Mouse (Mus musculus) thymus, postnatal 4 days (tissue): ENCODE measurements around the gene Bphl.
A peak's percentile ranks its signal among the peaks of the same experiment; 100 is the strongest.
"Not testable (repeated sequence)": the region's sequence is repeated elsewhere in the genome, so short reads cannot be mapped to it uniquely, and the experiment has no call there.

Experiments used
- DNase-seq: peaks from one replicate; pipeline ENCODE4 v3.0.0; 2021

Gene Bphl

GRCm38 (mm10) chr13:34053673-34054282 lies 16.4 kb downstream of the Bphl start:
- no peak for DNase-seq

GRCm38 (mm10) chr13:34054391-34054790 lies 17.0 kb downstream of the Bphl start:
- DNase-seq, result no peak

GRCm38 (mm10) chr13:34054983-34055382 lies 17.6 kb downstream of the Bphl start:
- DNase-seq, result no peak

GRCm38 (mm10) chr13:34057252-34057651 lies 19.9 kb downstream of the Bphl start:
- no peak for DNase-seq

- DNase-seq, result no peak
Measured at GRCm38 (mm10) chr13:34060061-34060460, 22.7 kb downstream of the Bphl start.

GRCm38 (mm10) chr13:34062466-34062865 lies 25.1 kb downstream of the Bphl start:
- no peak for DNase-seq

- no peak for DNase-seq
Measured at GRCm38 (mm10) chr13:34066351-34066750, 29.0 kb downstream of the Bphl start.

GRCm38 (mm10) chr13:34070296-34070695 lies 32.9 kb downstream of the Bphl start:
- no peak for DNase-seq

- DNase-seq, result no peak
Measured at GRCm38 (mm10) chr13:34071836-34072235, 34.4 kb downstream of the Bphl start.

- DNase-seq, result no peak
Measured at GRCm38 (mm10) chr13:34072847-34073246, 35.5 kb downstream of the Bphl start.

- DNase-seq, result not testable (repeated sequence)
Measured at GRCm38 (mm10) chr13:34074441-34074840, 37.0 kb downstream of the Bphl start.

GRCm38 (mm10) chr13:34075893-34076292 lies 38.5 kb downstream of the Bphl start:
- not testable (repeated sequence) for DNase-seq

GRCm38 (mm10) chr13:34076561-34077491 lies 39.4 kb downstream of the Bphl start:
- DNase-seq, result peak; percentile 48

- DNase-seq, result peak; percentile 96
Measured at GRCm38 (mm10) chr13:34077492-34078271, 40.3 kb downstream of the Bphl start, which contains the start of gene Tubb2a. Gene Tubb2a, minus strand, starts transcription at chr13:34078007.

- DNase-seq, result no peak
Measured at GRCm38 (mm10) chr13:34078500-34079280, 41.3 kb downstream of the Bphl start.

- no peak for DNase-seq
Measured at GRCm38 (mm10) chr13:34079801-34080200, 42.4 kb downstream of the Bphl start.

- DNase-seq, result no peak
Measured at GRCm38 (mm10) chr13:34081926-34082325, 44.5 kb downstream of the Bphl start.

- no peak for DNase-seq
Measured at GRCm38 (mm10) chr13:34084026-34084750, 46.8 kb downstream of the Bphl start.

GRCm38 (mm10) chr13:34087052-34087812 lies 49.8 kb downstream of the Bphl start:
- no peak for DNase-seq

GRCm38 (mm10) chr13:34088201-34088649 lies 50.8 kb downstream of the Bphl start:
- DNase-seq, result peak; percentile 37

GRCm38 (mm10) chr13:34088871-34089288 lies 51.5 kb downstream of the Bphl start:
- peak; percentile 53 for DNase-seq
